Mouse (Mus musculus): Measurements from ENCODE around the gene R3hdm4.
A peak's percentile ranks its signal among the peaks of the same experiment; 100 is the strongest.

The R3hdm4 gene

GRCm38 (mm10) chr10:79921572-79921971 is 564 bp upstream of the R3hdm4 start:
- DNase-seq = no peak

- DNase-seq = no peak
Measured at GRCm38 (mm10) chr10:79920056-79920890, 735 bp downstream of the R3hdm4 start.

DNA sequence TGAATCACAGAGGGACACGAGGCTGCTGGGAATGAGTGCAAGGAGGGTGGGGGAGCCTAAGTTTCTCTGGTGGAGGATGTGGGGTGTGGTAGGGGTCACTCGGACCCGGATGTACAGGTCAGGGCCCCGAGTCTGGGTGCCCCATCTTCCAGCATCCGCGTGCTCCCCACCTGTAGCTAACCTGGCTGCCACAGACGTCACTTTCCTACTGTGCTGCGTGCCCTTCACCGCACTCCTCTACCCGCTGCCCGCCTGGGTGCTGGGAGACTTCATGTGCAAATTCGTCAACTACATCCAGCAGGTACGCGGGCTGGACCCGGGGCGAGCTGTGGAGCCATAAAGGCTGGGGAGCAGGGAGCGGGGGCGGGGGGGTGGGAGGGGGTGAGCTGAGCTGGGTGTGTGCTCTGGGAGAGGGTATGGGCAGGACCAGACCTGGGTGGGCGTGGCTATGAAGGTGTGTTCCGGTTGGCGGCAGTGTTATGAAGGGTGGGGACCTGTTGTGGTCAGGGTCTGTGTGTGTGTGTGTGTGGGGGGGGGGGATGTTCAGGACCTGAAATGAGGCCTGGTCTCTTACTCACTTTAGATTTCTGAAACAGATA is 1.7 kb downstream of the R3hdm4 start:
- DNase-seq = no peak

- DNase-seq = no peak
Measured at GRCm38 (mm10) chr10:79918231-79919078, 2.6 kb downstream of the R3hdm4 start.

DNA sequence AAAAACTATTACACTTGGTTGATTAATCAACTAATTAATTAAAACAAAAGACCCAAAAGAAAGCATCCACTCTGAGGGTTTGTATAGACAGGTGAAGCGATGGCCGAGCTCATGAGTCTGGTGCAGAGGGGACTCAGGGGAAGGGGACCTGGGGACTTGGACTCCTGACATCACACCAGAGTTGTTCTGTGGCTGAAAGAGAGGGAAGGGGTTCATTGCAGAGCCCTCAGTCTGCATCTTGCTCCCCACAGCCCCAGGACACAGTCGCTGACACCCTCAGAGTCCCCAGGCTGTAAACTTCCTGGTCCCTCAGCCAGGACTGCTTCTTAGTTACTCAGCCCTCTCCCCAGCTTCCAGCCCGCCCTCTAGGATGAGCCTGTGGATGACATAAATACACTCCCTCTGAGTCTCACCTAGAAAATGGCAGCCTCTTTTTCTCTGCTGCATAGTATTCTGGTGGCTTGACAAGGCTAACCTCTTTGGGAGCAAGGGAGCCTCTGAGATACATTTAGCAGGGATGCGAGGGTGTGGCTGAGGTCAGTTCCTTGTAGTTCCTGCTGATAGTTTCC is 3.4 kb downstream of the R3hdm4 start:
- DNase-seq = no peak

DNA sequence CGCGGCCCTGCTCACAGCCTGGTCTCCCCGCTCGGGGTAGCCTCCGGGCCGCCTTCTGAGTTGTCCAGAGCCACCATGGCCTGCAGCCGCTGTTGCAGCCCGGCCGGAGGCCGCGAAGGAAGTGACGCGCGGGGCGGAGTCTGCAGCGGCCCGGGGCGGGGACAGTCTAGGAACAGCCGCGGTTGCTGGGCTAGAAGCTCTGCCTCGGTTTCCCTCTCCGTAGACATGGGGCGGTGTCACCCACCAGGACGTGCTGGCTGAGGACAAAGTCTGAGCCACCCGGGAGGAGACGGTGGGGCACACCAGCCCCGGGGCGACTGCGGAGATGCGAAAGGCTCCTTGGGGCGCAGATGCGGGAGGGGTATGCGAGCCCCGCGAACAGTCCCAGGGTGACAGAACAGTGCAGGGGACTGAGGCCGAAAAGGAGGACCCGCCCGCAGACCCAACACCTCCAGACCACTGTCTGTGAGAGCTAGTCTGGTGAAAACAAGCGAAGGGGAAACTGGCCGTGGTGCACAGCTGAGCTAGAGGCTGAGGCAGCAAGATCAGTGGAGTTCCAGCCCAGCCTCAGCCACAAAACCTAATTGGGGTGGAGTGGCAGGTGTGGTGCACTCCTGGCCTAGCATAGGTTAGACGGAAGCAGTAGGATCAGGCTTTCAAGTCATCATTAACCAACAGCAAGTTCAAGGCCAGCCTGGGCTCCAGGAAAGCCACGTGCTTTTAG is 4.0 kb downstream of the R3hdm4 start, which contains the start of gene Kiss1r:
Gene Kiss1r (plus strand): TSS at position 164 of the 724 bp plus-strand sequence.
- DNase-seq = peak; percentile 81

DNA sequence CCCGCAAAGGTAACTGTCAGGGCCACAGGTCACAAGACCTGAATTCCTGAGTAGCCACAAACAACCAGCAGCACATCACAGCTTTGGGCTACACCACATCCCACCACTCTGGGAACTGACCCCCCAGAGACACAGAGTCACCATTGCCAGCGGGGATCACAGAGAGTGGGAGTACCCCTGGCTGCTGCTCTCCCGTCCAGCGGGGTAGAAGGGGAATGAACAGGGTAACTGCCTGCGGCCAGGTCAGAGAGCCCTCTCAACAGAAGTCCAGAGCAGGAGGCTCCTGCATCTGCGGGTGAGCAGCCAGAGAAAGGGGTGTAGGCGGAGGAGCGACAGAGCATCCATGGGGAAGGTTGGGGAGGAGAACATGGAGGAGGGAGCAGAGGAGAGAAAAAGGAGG is 4.9 kb downstream of the R3hdm4 start:
- DNase-seq = no peak

DNA sequence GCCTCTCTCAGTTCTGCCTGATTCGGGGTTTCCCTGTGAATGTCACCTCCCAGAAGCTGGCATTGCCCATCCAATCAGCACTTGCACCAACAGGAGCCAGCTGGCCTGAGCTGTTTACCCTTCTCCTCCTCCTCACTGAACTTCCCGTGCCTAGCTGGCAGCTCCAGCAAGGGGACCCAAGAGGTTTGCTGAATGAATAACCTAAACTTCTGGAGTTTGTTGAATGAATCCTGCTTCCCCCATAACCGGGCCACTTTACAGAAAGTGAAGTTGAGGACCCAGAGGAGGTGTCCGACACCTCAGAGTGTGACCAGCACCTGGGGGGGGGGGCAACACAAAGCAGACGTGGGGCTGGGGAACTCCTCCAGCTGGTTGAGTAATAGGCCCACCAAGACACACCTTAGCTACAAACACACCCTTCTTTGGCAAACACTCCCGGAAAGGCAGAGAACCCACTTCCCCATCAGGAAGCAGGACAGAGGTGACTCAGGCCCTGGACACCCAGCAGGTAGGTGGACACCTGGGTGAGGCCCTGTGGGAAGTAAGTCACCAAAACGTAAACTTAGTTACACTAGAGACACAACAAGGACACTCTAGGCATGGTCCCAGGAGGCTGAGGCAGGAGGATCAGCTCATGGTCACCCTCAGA is 5.9 kb downstream of the R3hdm4 start:
- no peak for DNase-seq

DNA sequence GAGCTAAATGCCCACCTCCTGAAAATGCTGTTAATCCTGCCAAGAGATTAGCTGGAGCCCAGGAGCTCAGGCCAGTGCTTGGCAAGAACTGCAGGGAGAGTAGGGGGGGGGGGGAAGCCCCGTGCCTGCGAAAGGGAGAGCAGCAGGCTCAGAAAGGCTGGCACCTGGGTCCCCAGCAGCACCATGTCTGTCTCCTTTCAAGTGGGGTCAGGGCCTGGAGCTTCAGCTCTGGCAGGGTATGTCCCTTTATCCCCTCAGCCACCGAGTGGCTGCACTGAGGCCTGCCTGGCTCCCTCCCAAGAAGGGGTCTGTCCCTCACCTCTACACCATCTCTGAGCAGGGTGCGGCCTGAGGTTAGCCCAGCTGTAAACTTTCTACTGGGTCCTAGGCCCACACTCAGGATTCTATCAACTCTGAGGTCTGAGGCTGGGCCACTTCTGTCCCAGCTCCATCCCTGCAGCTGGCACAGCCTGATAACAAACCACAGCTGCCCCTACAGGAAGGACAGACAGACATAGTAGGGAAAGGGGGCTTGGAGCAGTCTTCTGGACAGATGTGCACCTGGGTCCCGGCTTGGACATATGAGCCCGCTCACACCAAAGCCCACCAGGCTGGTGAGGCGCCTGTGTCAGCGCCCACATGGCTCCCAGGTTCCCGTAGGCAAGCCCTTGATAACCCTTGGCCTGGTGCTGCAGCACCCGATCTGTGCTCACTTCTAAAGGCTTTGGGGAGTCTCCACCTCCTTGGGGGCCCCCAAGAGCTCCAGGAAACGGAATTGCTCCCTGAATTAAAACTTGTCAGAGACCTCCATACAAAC is 6.7 kb downstream of the R3hdm4 start:
- DNase-seq = no peak

DNA sequence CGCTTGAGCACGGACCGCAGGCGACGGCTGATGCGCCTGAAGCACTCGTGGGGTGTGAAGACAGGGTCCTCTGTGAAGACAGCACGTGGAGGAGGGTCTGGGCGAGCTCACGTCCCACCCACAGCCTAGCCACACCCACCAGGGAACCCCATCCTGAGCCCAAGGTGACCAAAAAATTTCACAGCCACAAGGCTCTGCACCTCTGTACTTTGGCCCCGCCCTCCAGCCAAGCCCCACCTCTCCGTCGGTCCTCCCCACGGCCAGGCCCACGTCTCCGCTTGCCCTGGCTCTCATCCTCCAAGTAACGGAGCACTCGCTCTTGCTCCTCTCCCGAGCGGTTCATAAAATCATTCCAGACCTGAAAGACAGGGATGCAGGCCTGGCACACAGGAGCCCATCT is 8.6 kb downstream of the R3hdm4 start:
- no peak for DNase-seq

DNA sequence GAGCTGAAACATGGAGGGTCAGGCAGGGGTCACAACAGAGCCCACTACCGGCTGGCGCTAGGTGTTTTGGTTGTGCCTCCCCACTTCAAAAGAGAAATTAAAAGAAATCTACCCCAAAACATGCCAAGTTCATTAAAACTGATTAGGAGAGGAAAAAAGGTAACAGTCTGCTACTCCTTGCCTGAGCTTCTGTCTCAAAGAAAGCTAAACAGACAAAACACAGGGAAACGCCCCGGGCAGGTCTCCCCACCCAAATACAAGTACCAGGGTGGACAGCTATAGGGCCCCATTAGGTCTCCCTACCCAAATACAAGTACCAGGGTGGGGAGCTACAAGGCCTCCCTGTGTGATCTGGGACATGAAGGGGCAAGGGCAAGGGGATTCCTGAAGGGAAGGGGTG is 10.5 kb downstream of the R3hdm4 start, which contains the start of gene Gm26602:
Gene Gm26602 (plus strand): TSS at position 301 of the 400 bp plus-strand sequence.
- DNase-seq = no peak

DNA sequence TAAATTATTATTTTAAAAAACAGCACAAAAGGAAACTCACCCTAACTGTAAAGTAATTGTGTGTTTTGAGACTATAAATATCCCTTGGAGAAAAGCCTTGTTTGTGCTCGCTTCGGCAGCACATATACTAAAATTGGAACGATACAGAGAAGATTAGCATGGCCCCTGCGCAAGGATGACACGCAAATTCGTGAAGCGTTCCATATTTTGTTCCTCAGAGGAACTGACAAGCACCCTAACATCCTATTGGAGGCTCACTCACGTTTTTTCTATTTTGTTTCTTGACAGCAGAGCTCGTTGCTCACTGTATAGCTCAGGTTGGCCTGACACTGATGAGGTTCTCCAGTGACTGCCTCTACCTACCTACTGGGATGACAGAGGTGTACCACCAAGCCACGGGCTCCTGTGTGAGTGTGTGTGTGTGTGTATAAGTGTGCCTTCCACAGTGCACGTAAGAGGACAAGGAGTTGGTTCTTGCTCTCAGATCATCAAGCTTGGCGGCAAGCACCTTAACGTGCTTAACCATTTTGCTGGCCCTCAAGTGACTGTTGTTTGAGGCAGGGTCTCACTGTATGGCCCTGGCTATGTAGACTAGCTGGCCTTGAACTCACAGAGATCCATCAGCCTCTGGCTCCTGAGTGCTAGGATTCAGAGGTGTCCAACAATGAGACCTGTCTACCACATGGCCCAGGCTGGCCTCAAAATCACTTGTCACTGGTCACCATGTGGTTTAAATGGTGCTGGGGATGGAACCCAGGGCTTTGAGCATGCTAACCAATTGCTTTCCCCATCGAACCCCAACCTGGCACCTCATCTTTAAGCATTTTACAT is 11.7 kb downstream of the R3hdm4 start:
- peak; percentile 75 for DNase-seq

DNA sequence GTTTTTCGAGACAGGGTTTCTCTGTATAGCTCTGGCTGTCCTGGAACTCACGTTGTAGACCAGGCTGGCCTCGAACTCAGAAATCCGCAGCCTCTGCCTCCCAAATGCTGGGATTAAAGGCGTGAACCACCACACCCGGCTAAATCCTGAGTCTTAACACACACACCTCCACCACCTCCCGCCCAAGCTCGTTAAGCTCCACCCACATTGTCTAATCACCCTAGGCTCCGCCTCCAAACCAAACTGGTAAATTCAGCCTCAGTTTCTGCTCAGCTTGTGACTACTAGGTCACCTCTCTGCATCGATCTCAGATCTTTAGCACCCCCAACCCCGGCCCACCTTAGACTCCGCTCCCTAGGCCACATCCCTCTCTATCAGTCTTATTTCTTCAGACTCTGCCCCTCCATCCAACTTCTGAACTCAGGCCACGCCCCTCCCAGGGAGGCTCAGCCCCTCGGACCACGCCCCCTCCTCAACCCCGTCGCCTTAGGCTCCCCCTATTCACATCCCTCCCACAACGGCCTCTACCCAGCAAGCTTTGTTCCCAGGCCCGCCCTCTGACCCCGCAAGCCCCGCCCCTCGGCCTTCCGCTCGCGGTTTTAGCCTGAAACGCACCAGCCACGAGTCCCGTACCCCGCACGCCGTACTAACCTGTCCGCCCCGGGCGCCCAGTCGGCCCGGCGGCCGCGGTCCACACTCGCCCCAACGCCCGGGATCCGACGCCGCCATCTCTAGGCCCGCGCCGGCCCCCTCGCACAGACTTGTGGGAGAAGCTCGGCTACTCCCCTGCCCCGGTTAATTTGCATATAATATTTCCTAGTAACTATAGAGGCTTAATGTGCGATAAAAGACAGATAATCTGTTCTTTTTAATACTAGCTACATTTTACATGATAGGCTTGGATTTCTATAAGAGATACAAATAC is 12.6 kb downstream of the R3hdm4 start, which contains the start of gene Med16:
Gene Med16 (minus strand): TSS at position 757 of the 925 bp plus-strand sequence.
- peak; percentile 97 for DNase-seq

- no peak for DNase-seq
Measured at GRCm38 (mm10) chr10:79907415-79907814, 13.6 kb downstream of the R3hdm4 start.

GRCm38 (mm10) chr10:79906712-79907111 is 14.3 kb downstream of the R3hdm4 start:
- no peak for DNase-seq

DNA sequence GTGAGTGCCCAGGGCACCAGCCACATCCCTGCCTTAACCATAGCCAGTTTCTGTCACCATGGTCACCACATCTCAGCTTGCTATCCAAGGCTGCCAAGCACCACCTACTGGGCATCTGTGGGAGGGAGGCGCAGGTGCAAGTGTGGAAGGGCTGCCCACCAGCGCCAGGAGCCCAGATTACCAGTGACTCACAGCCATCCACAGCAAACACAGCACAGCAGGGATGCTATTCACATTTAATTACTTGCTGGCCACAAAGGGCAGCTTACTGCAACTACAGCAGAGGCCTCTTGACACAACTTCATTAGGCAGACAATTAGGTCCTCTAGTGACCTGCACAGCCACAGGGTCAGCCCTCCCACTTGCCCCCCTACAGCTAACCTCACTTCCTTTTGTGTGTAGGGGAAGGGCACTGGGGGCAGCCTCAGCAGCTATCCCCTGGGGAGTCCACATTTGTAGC is 20.0 kb downstream of the R3hdm4 start:
- DNase-seq = peak; percentile 93

GRCm38 (mm10) chr10:79897316-79898245 is 23.4 kb downstream of the R3hdm4 start:
- no peak for DNase-seq
